Mouse (Mus musculus) MEL (cell line): ENCODE measurements around the gene Oard1. TPM values are rescaled to one million over a fixed set of nuclear protein-coding genes. Genes with fewer than 3 reads are reported as not detected.

Experiments
- DNase-seq: peaks from one replicate; pipeline ENCODE4 v3.0.0; 2011; ENCODE audit warnings: low read depth, low spot score
- H3K27ac ChIP-seq: 2 replicates; pipeline ENCODE4 v1.5.1; 2012; ENCODE audit warnings: low read depth, mild to moderate bottlenecking, control low read depth, low read length, moderate library complexity; ENCODE audit not compliant: control insufficient read depth
- H3K27me3 ChIP-seq, 2 experiments: fragments of 150-350 bp in 1 of 2; sonication (generic) in 1 of 2; 2 replicates each; pipeline ENCODE4 v1.6.1; 2012; ENCODE audit warnings: low read length in 2 of 2, mild to moderate bottlenecking in 2 of 2, improper control_type of control experiment in 1 of 2, moderate library complexity in 1 of 2; ENCODE audit not compliant: insufficient read depth in 2 of 2, control insufficient read depth in 1 of 2
- H3K36me3 ChIP-seq, 2 experiments: 2 replicates each; pipeline ENCODE4 v1.6.1; 2012 to 2014; ENCODE audit warnings: low read length in 2 of 2, improper control_type of control experiment in 1 of 2, inconsistent platforms in 1 of 2, mild to moderate bottlenecking in 1 of 2; ENCODE audit not compliant: insufficient read depth in 2 of 2, control insufficient read depth in 1 of 2
- H3K4me1 ChIP-seq, 2 experiments: fragments of 150-350 bp in 1 of 2; sonication (generic) in 1 of 2; 2 replicates each; pipeline ENCODE4 v1.6.1; 2012; ENCODE audit warnings: low read length in 2 of 2, improper control_type of control experiment in 1 of 2, mild to moderate bottlenecking in 1 of 2; ENCODE audit not compliant: insufficient read depth in 2 of 2, control insufficient read depth in 1 of 2
- H3K4me3 ChIP-seq, 2 experiments: fragments of 150-350 bp in 1 of 2; sonication (generic) in 1 of 2; 2 replicates each; pipeline ENCODE4 v1.5.1; 2012; ENCODE audit warnings: low read depth in 2 of 2, low read length in 2 of 2, mild to moderate bottlenecking in 2 of 2, moderate library complexity in 2 of 2, control low read depth in 1 of 2, improper control_type of control experiment in 1 of 2; ENCODE audit not compliant: control insufficient read depth in 1 of 2, insufficient read depth in 1 of 2
- H3K79me2 ChIP-seq: 2 replicates; pipeline ENCODE4 v1.6.1; 2012; ENCODE audit warnings: mild to moderate bottlenecking, low read length, moderate library complexity; ENCODE audit not compliant: control insufficient read depth, poor library complexity, insufficient read depth
- H3K9ac ChIP-seq: 2 replicates; pipeline ENCODE4 v1.6.1; 2012; ENCODE audit warnings: low read depth, mild to moderate bottlenecking, control low read depth, low read length, moderate library complexity; ENCODE audit not compliant: control insufficient read depth, poor library complexity, severe bottlenecking
- H3K9me3 ChIP-seq: fragments of 150-350 bp; sonication (generic); replicated peaks from 2 replicates; pipeline ENCODE4 v1.6.1; 2012; ENCODE audit warnings: mild to moderate bottlenecking, low read length, improper control_type of control experiment, moderate library complexity; ENCODE audit not compliant: insufficient read depth
- BHLHE40 ChIP-seq: IDR thresholded peaks from 2 replicates; pipeline ENCODE4 v1.6.1; 2012; ENCODE audit warnings: low read depth, mild to moderate bottlenecking, inconsistent platforms, low read length, improper control_type of control experiment, borderline replicate concordance
- CHD1 ChIP-seq: IDR thresholded peaks from 2 replicates; pipeline ENCODE4 v1.6.1; 2012; ENCODE audit warnings: low read depth, mild to moderate bottlenecking, inconsistent platforms, low read length, improper control_type of control experiment
- CHD2 ChIP-seq: IDR thresholded peaks from 2 replicates; pipeline ENCODE4 v1.6.1; 2011; ENCODE audit warnings: low read length, improper control_type of control experiment
- ELF1 ChIP-seq: IDR thresholded peaks from 2 replicates; pipeline ENCODE4 v1.6.1; 2014; ENCODE audit warnings: low read depth, mild to moderate bottlenecking, inconsistent platforms, low read length, improper control_type of control experiment, moderate library complexity
- ETS1 ChIP-seq: IDR thresholded peaks from 2 replicates; pipeline ENCODE4 v1.6.1; 2012; ENCODE audit warnings: low read depth, mild to moderate bottlenecking, inconsistent platforms, low read length, improper control_type of control experiment, moderate library complexity
- GABPA ChIP-seq: IDR thresholded peaks from 2 replicates; pipeline ENCODE4 v1.6.1; 2012; ENCODE audit warnings: low read depth, mild to moderate bottlenecking, inconsistent platforms, low read length, improper control_type of control experiment, moderate library complexity
- GATA1 ChIP-seq: IDR thresholded peaks from 2 replicates; pipeline ENCODE4 v1.6.1; 2011; ENCODE audit warnings: low read depth, low read length, improper control_type of control experiment
- HCFC1 ChIP-seq: IDR thresholded peaks from 2 replicates; pipeline ENCODE4 v1.6.1; 2012; ENCODE audit warnings: low read depth, mild to moderate bottlenecking, inconsistent platforms, low read length, improper control_type of control experiment, moderate library complexity
- MAFK ChIP-seq: IDR thresholded peaks from 2 replicates; pipeline ENCODE4 v1.6.1; 2011; ENCODE audit warnings: low read depth, mild to moderate bottlenecking, low read length, improper control_type of control experiment, borderline replicate concordance
- MXI1 ChIP-seq: IDR thresholded peaks from 2 replicates; pipeline ENCODE4 v1.6.1; 2011; ENCODE audit warnings: mild to moderate bottlenecking, low read depth, low read length, improper control_type of control experiment
- MYC ChIP-seq: IDR thresholded peaks from 2 replicates; pipeline ENCODE4 v1.6.1; 2011; ENCODE audit warnings: low read depth, mild to moderate bottlenecking, low read length, improper control_type of control experiment, moderate library complexity
- NRF1 ChIP-seq: IDR thresholded peaks from 2 replicates; pipeline ENCODE4 v1.6.1; 2014; ENCODE audit warnings: low read depth, mild to moderate bottlenecking, inconsistent platforms, low read length, improper control_type of control experiment, moderate library complexity; ENCODE audit not compliant: poor library complexity, insufficient read depth, severe bottlenecking
- POLR2AphosphoS2 ChIP-seq: IDR thresholded peaks from 2 replicates; pipeline ENCODE4 v1.6.1; 2011; ENCODE audit warnings: low read length, improper control_type of control experiment
- POLR2AphosphoS5 ChIP-seq: IDR thresholded peaks from 2 replicates; pipeline ENCODE4 v1.6.1; 2012; ENCODE audit warnings: low read depth, borderline replicate concordance, mild to moderate bottlenecking, inconsistent platforms, low read length, moderate library complexity, mixed read lengths
- RCOR1 ChIP-seq: IDR thresholded peaks from 2 replicates; pipeline ENCODE4 v1.6.1; 2012; ENCODE audit warnings: low read depth, mild to moderate bottlenecking, inconsistent platforms, low read length, improper control_type of control experiment
- TAL1 ChIP-seq: IDR thresholded peaks from 2 replicates; pipeline ENCODE4 v1.6.1; 2012; ENCODE audit warnings: mild to moderate bottlenecking, inconsistent platforms, low read length, moderate library complexity, mixed read lengths
- TBP ChIP-seq: IDR thresholded peaks from 2 replicates; pipeline ENCODE4 v1.8.0; 2011; ENCODE audit warnings: low read depth, low read length, improper control_type of control experiment
- TCF12 ChIP-seq: IDR thresholded peaks from 2 replicates; pipeline ENCODE4 v1.6.1; 2014; ENCODE audit warnings: low read depth, mild to moderate bottlenecking, inconsistent platforms, low read length, improper control_type of control experiment, moderate library complexity
- UBTF ChIP-seq: IDR thresholded peaks from 2 replicates; pipeline ENCODE4 v1.6.1; 2012; ENCODE audit warnings: low read depth, mild to moderate bottlenecking, inconsistent platforms, low read length, improper control_type of control experiment, moderate library complexity, borderline replicate concordance; ENCODE audit not compliant: insufficient read depth
- ZKSCAN1 ChIP-seq: IDR thresholded peaks from 2 replicates; pipeline ENCODE4 v1.6.1; 2012; ENCODE audit warnings: low read depth, mild to moderate bottlenecking, inconsistent platforms, low read length, improper control_type of control experiment, moderate library complexity
- polyA plus RNA-seq, 2 experiments: library from polyadenylated mRNA; stranded (reverse) in 1 of 2; unstranded in 1 of 2; fragments of >175 nt in 1 of 2; fragments of >200 nt in 1 of 2; gene quantifications; 2 replicates each; pipeline versions ENCODE4 v1.2.1 to v1.2.4; 2012; ENCODE audit warnings: low replicate concordance in 2 of 2, low read depth in 1 of 2; ENCODE audit not compliant: insufficient read length in 2 of 2, insufficient read depth in 1 of 2, missing spikeins in 1 of 2
- total RNA-seq: library from RNA; depleted of rRNA; stranded (reverse); fragments of 300-350 nt; gene quantifications from 2 replicates; pipeline ENCODE4 v1.2.3, GENCODE M21; 2012

The Oard1 gene
- total and polyA plus RNA-seq, 3 experiments: 21.2 to 24.4 TPM; not detected in 1

DNA sequence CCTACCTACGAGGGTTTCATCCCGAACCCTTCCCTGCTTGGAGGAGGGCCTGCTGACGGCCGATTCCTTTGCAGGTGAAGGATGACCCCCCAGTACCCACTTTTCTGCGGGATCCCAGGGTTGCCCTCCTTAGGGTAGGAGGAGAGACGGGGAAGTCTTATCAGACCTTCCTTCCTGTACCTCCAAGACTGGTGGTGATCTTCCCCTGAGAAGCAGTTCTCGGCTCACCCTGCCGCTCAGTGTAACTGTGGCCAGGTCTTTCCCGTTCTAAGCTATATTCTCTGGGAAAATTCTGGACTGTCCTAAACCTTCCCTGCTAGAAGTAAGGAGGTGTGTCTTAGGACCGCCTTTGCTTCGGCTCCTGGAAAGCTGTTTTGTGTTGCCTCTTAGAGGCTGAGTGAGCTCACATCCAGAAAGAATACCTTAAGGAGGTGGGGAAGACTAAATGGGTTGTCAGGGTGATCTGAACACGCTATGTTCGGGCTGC, 528 bp downstream of the Oard1 start (continued):
- TF ChIP-seq HCFC1 (no peak), ZKSCAN1 (no peak), MXI1 (peak; percentile 84), UBTF (no peak), CHD1 (0 out of 2 replicates have a peak, but pooled peaks have one; percentile 62), MYC (0 out of 2 replicates have a peak, but pooled peaks have one; percentile 57), NRF1 (no peak), RCOR1 (no peak), GATA1 (peak; percentile 68), TCF12 (peak; percentile 3; the same call in 1 of the 2 replicates), GABPA (no peak), BHLHE40 (no peak), ELF1 (no peak), TAL1 (no peak), TBP (no peak), MAFK (no peak), POLR2AphosphoS5 (peak; percentile 84; the same call in 1 of the 2 replicates), CHD2 (no peak)

DNA sequence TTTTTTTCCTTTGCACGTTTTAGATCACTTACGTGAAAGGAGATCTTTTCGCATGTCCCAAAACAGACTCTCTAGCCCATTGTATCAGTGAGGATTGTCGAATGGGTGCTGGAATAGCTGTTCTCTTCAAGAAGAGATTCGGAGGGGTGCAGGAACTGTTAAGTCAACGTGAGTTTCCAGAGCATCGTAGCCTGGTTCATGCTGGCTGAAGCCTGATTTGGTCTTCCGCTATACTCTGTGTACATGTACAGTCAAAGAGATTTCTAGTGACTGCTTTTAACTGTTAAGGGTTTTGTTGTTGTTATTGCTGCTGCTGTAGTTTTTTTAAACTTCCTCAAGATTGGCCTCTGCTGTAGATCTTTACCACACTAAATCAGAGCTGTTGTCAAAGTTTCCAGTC, 1.4 kb downstream of the Oard1 start:
- Histone ChIP-seq H3K27me3 (no peaks in the 10 kb centered on the region), H3K4me1 (peaks cover 2 to 16% of the 10 kb centered on the region in 2 experiments), H3K27ac (peak overlapping the region; percentile 100), H3K9me3 (no peaks in the 10 kb centered on the region), H3K36me3 (peaks cover 0 to 29% of the 10 kb centered on the region in 2 experiments; a peak in 3 of 4 replicates), H3K9ac (peak overlapping the region; percentile 96), H3K4me3 (peak overlapping the region; percentile 65 to 74), H3K79me2 (peaks cover 43% of the 10 kb centered on the region)
- no peak for TF ChIP-seq CHD2
- peak; percentile 44 for DNase-seq

DNA sequence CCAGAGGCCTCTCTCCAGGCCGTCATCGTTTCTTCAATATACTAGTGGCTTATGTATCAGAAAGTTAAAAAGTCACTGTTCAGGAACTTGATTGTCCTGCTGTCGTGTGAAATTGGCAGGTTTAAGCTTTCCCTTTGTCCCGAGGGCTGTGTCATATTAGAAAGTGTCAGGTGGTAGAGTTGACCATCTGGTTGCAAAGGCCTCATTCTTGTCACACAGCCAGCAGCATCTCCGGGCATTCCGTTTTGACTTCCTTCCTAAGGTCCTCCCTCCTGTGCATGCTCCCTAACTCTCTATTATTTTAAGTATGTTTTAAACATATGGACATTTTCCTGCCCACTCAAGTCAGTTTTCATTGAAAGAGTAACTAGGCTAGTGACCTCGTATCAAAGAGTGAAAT, 6.2 kb downstream of the Oard1 start:
- Histone ChIP-seq H3K27me3 (no peaks in the 10 kb centered on the region), H3K27ac (no peak overlapping the region), H3K4me1 (peaks cover 11 to 15% of the 10 kb centered on the region in 2 experiments), H3K9me3 (no peaks in the 10 kb centered on the region), H3K36me3 (peaks cover 0 to 28% of the 10 kb centered on the region in 2 experiments; a peak in 2 of 4 replicates), H3K79me2 (peaks cover 7% of the 10 kb centered on the region), H3K4me3 (no peak overlapping the region), H3K9ac (no peak overlapping the region)
- TF ChIP-seq ETS1: no peak
- no peak for TF ChIP-seq GATA1
- TF ChIP-seq ZKSCAN1: no peak
- no peak for TF ChIP-seq POLR2AphosphoS2
- DNase-seq: no peak
